Mouse (Mus musculus): ENCODE results near the gene Tbx4. TPM values are rescaled to one million over a fixed set of nuclear protein-coding genes. Genes with fewer than 3 reads are reported as not detected.

Tbx4 gene
- polyA plus RNA-seq, 2 experiments: 15.5 to 37.5 TPM

DNA sequence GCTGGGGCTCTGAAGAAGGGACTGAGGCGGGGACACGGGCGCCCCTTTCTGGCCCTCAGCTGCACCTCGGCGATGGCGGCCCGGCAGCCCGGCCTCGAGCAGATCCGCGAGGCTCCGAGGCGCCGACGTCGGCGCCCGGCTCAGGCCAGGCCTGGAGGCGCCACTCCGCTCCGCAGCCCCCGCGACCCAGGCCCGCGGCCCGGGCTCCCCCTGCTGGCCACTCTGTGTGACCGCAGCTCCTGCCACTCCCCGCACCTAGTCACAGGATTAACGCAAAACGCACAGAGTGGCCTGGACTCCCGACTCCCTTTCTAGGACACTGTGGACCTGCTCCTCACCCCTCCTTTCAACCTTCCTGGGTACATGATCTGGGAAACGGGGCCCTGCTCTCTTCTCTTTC is 44.2 kb upstream of the Tbx4 start:
- DNase-seq (ENCODE audit: low spot score) (peak; percentile 82), ATAC-seq (ENCODE audit: low FRiP score, low read depth) (peak; percentile 41)
- Histone ChIP-seq H3K27me3 (ENCODE audit: control insufficient read depth, insufficient read depth, low read length) (peaks cover 49% of the 10 kb centered on the region), H3K9me3 (ENCODE audit: control insufficient read depth, low read length) (no peaks in the 10 kb centered on the region), H3K36me3 (ENCODE audit: control insufficient read depth, insufficient read depth, low read length) (peaks cover 21% of the 10 kb centered on the region), H3K4me2 (replicated peaks; ENCODE audit: low read depth, low read length, severe bottlenecking) (peak overlapping the region; percentile 89), H3K27ac (replicated peaks; ENCODE audit: low read depth, low read length) (peak overlapping the region; percentile 55), H3K9ac (ENCODE audit: low read depth, low read length, severe bottlenecking) (peak overlapping the region; percentile 56), H3K4me1 (ENCODE audit: control insufficient read depth, insufficient read depth, low read length) (peaks cover 35% of the 10 kb centered on the region), H3K4me3 (replicated peaks; ENCODE audit: low read length) (peak overlapping the region; percentile 50)
- 1% methylated on average over 17 of the region's 32 CpGs for WGBS
- TF ChIP-seq POLR2A (IDR thresholded peaks at IDR 0.05; ENCODE audit: borderline replicate concordance, extremely low read depth, insufficient read depth, insufficient read length): no peak

DNA sequence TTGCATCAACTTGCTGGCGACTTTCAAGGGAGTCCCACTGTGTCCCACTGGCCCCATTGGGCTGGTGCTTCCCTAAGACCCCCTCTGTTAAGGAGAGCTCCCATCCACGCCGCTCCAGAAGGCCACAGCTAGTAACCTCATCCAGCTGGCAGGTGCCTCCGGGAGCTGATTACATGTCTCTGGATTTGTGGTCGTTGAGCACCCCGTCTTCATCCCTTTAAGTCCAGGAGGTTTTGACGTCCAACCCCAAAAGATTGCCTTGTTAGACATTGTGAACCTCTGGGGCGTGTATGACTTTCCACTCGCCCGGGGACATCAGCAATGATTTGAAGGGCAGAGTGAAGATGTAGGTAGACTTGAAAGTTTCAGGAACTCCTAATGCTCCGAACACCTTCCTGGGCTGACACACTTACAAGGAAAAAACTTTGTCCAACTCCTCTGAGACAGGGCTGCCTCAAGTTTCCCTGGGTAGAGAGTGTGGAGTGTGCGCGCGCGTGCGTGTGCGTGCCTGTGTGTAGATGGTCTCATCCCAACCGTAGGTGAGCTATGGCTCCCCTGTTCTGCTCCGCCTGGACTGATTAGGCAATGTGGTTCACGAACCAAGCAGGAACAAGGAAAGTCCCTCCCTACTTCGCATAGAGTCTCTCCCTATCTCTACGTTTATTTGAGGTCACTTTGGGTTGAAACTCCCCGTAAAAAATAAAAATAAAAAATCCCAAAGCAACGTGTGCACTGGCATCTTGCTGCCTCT is 43.5 kb upstream of the Tbx4 start:
- no peak for DNase-seq (ENCODE audit: low spot score)
- Histone ChIP-seq H3K4me2 (replicated peaks; ENCODE audit: low read depth, low read length, severe bottlenecking) (peak overlapping the region; percentile 89), H3K9ac (ENCODE audit: low read depth, low read length, severe bottlenecking) (no peak overlapping the region; the same call in 1 of the 2 replicates), H3K36me3 (ENCODE audit: control insufficient read depth, insufficient read depth, low read length) (peaks cover 14% of the 10 kb centered on the region), H3K9me3 (ENCODE audit: control insufficient read depth, low read length) (no peaks in the 10 kb centered on the region), H3K27ac (replicated peaks; ENCODE audit: low read depth, low read length) (peak overlapping the region; percentile 70), H3K4me1 (ENCODE audit: control insufficient read depth, insufficient read depth, low read length) (peaks cover 29% of the 10 kb centered on the region), H3K27me3 (ENCODE audit: control insufficient read depth, insufficient read depth, low read length) (peaks cover 44% of the 10 kb centered on the region), H3K4me3 (replicated peaks; ENCODE audit: low read length) (peak overlapping the region; percentile 60)
- WGBS: 9% methylated on average over 24 of the region's 24 CpGs
- no peak for TF ChIP-seq POLR2A (IDR thresholded peaks at IDR 0.05; ENCODE audit: borderline replicate concordance, extremely low read depth, insufficient read depth, insufficient read length)
- ATAC-seq (ENCODE audit: low FRiP score, low read depth): no peak

DNA sequence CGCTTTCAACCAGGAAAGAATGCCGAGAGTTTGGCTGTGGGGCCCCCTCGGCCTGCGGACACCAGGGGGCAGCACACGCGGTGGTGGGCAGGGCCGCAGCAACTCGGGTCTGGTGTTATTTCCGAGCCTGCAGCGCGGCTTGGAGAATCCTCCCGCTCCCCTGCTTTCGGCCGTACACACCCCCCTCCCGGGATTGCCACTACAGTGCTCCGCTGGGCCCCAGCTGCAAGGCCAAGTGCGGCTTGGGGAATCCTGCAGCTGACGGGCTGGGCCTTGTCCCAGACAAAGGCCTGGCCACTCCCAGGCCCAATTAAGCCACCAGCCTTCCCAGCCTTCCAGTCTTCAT is 42.9 kb upstream of the Tbx4 start:
- peak; percentile 64 for ATAC-seq (ENCODE audit: low FRiP score, low read depth)
- Histone ChIP-seq H3K9me3 (ENCODE audit: control insufficient read depth, low read length) (no peaks in the 10 kb centered on the region), H3K9ac (ENCODE audit: low read depth, low read length, severe bottlenecking) (peak overlapping the region; percentile 55), H3K36me3 (ENCODE audit: control insufficient read depth, insufficient read depth, low read length) (peaks cover 9% of the 10 kb centered on the region), H3K27ac (replicated peaks; ENCODE audit: low read depth, low read length) (peak overlapping the region; percentile 70; the same call in 1 of the 2 replicates), H3K4me2 (replicated peaks; ENCODE audit: low read depth, low read length, severe bottlenecking) (peak overlapping the region; percentile 89), H3K4me1 (ENCODE audit: control insufficient read depth, insufficient read depth, low read length) (peaks cover 24% of the 10 kb centered on the region), H3K4me3 (replicated peaks; ENCODE audit: low read length) (peak overlapping the region; percentile 60), H3K27me3 (ENCODE audit: control insufficient read depth, insufficient read depth, low read length) (peaks cover 39% of the 10 kb centered on the region)
- peak; percentile 85 for DNase-seq (ENCODE audit: low spot score)
- under 1% methylated on average over 17 of the region's 18 CpGs for WGBS
- TF ChIP-seq POLR2A (IDR thresholded peaks at IDR 0.05; ENCODE audit: borderline replicate concordance, extremely low read depth, insufficient read depth, insufficient read length): 0 out of 2 replicates have a peak, but pooled peaks have one; percentile 42

DNA sequence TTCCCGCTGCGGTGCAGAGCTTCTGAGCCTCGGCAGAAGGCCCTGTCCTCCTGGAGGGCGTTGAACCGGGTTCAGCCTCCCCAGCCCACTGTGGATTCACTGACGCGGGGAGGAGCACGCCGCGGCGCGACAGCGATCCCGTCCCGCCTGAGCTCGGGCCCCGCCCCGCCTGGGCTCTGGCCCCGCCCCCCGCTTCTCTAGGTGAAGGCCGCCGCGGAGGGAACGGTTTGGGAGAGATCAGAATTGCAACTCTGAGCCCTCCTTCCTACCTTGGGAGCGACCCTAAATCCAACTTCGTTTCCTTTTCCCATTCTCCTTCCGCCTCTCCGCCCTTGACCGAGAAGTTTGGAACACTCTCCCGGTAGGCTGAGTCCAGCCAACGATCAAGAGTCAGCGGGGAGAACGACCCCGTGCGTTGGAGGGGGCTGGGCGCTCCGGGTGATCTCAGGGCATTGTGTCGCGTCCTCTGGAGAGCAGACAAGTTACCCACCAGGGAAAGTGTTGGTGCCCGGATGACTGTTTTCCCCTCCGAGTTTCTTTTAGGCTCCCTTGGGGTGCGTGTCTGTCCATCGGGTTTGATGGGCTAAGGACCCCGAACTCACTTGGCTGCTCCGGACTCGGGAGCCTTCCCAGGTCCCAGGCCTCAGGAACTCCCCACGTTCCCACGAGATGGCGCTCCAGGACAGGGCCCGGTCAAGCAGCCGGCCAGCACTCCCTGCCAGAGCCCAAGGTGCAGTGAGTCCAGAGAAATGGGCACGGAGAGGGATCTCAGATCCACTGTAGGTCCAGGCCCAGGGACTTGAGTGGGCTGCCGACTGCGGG is 41.9 kb upstream of the Tbx4 start:
- no peaks in the 10 kb centered on the region for H3K9me3 ChIP-seq (ENCODE audit: control insufficient read depth, low read length)
- H3K36me3 ChIP-seq (ENCODE audit: control insufficient read depth, insufficient read depth, low read length): peaks cover 9% of the 10 kb centered on the region
- ATAC-seq (ENCODE audit: low FRiP score, low read depth): peak; percentile 63
- peak; percentile 84 for DNase-seq (ENCODE audit: low spot score)
- peaks cover 24% of the 10 kb centered on the region for H3K4me1 ChIP-seq (ENCODE audit: control insufficient read depth, insufficient read depth, low read length)
- H3K9ac ChIP-seq (ENCODE audit: low read depth, low read length, severe bottlenecking): peak overlapping the region; percentile 55
- under 1% methylated on average over 51 of the region's 54 CpGs for WGBS
- TF ChIP-seq POLR2A (IDR thresholded peaks at IDR 0.05; ENCODE audit: borderline replicate concordance, extremely low read depth, insufficient read depth, insufficient read length): 0 out of 2 replicates have a peak, but pooled peaks have one; percentile 41
- peaks cover 31% of the 10 kb centered on the region for H3K27me3 ChIP-seq (ENCODE audit: control insufficient read depth, insufficient read depth, low read length)
- H3K4me2 ChIP-seq (replicated peaks; ENCODE audit: low read depth, low read length, severe bottlenecking): peak overlapping the region; percentile 89
- peak overlapping the region; percentile 60 for H3K4me3 ChIP-seq (replicated peaks; ENCODE audit: low read length)
- H3K27ac ChIP-seq (replicated peaks; ENCODE audit: low read depth, low read length): peak overlapping the region; percentile 70

DNA sequence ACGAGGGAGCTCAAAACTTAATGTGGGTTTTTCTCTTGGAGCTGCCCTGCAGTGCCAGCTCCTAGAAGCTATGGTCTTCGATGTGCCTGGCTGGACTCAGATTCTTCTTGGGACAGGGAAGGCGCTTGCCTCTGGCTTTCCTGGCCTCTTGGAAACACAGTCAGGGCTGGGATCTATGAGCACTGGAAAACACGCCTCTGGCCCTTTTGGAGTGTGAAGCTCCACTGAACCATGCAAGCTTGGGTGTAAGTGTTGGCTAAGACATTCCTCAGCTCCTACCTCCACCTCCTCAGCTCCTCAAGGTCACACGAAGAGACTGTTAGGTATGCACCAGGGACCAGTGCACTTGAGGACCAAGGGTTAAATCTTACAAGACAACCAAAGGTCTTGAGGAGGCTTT is 41.3 kb upstream of the Tbx4 start:
- DNase-seq (ENCODE audit: low spot score): no peak
- Histone ChIP-seq H3K9me3 (ENCODE audit: control insufficient read depth, low read length) (no peaks in the 10 kb centered on the region), H3K4me1 (ENCODE audit: control insufficient read depth, insufficient read depth, low read length) (peaks cover 24% of the 10 kb centered on the region), H3K4me2 (replicated peaks; ENCODE audit: low read depth, low read length, severe bottlenecking) (peak overlapping the region; percentile 89), H3K36me3 (ENCODE audit: control insufficient read depth, insufficient read depth, low read length) (peaks cover 7% of the 10 kb centered on the region), H3K4me3 (replicated peaks; ENCODE audit: low read length) (peak overlapping the region; percentile 60), H3K9ac (ENCODE audit: low read depth, low read length, severe bottlenecking) (peak overlapping the region; percentile 55; the same call in 1 of the 2 replicates), H3K27me3 (ENCODE audit: control insufficient read depth, insufficient read depth, low read length) (peaks cover 24% of the 10 kb centered on the region), H3K27ac (replicated peaks; ENCODE audit: low read depth, low read length) (no peak overlapping the region)
- TF ChIP-seq POLR2A (IDR thresholded peaks at IDR 0.05; ENCODE audit: borderline replicate concordance, extremely low read depth, insufficient read depth, insufficient read length): no peak
- ATAC-seq (ENCODE audit: low FRiP score, low read depth): no peak
- 30% methylated on average over 5 of the region's 5 CpGs for WGBS
